Mouse (Mus musculus): ENCODE measurements around the gene Slc27a1. TPM values are rescaled to one million over a fixed set of nuclear protein-coding genes. Genes with fewer than 3 reads are reported as not detected.

Gene Slc27a1
- polyA plus RNA-seq, 1 experiment from 2014 or later: 26.5 TPM

GRCm38 (mm10) chr8:71566501-71566900 is 2.2 kb upstream of the Slc27a1 start, which contains the start of gene Nxnl1:
Gene Nxnl1, minus strand, starts transcription at chr8:71566601.
- ATAC-seq (ENCODE audit: low FRiP score, low TSS enrichment): no peak
- WGBS: 73% methylated on average over 3 of the region's 3 CpGs
- no peak for DNase-seq (ENCODE audit: low spot score)

GRCm38 (mm10) chr8:71567587-71567986 is 1.1 kb upstream of the Slc27a1 start:
- H3K36me3 ChIP-seq (ENCODE audit: control insufficient read depth, insufficient read depth, low read length): no peaks in the 10 kb centered on the region
- ATAC-seq (ENCODE audit: low FRiP score, low TSS enrichment) (no peak), DNase-seq (ENCODE audit: low spot score) (no peak)
- no peak overlapping the region for H3K4me3 ChIP-seq (ENCODE audit: low read depth, low read length)
- H3K9me3 ChIP-seq (ENCODE audit: control insufficient read depth, low read length): no peaks in the 10 kb centered on the region
- 0 out of 2 replicates have a peak, but pooled peaks cover 4% of the 10 kb centered on the region for H3K4me1 ChIP-seq (replicated peaks; ENCODE audit: control insufficient read depth, insufficient read depth)
- TF ChIP-seq EP300 (optimal IDR thresholded peaks at IDR 0.05) (no peak), CTCF (IDR thresholded peaks at IDR 0.05; ENCODE audit: low read depth) (no peak)
- H3K9ac ChIP-seq (ENCODE audit: low read length): no peak overlapping the region
- WGBS: 73% methylated on average over 7 of the region's 7 CpGs
- no peak overlapping the region for H3K4me2 ChIP-seq (replicated peaks; ENCODE audit: low read depth)
- no peak overlapping the region for H3K27ac ChIP-seq (replicated peaks)
- no peaks in the 10 kb centered on the region for H3K27me3 ChIP-seq (ENCODE audit: control insufficient read depth, insufficient read depth, low read length)

More at GRCm38 (mm10) chr8:71566501-71566900, 2.2 kb upstream of the Slc27a1 start, which contains the start of gene Nxnl1:
- no peaks in the 10 kb centered on the region for H3K36me3 ChIP-seq (ENCODE audit: control insufficient read depth, insufficient read depth, low read length)
- no peak within 1 kb of the TSS for H3K9ac ChIP-seq (ENCODE audit: low read length)
- no peak within 1 kb of the TSS for H3K4me2 ChIP-seq (replicated peaks; ENCODE audit: low read depth)
- TF ChIP-seq EP300 (optimal IDR thresholded peaks at IDR 0.05): no peak
- H3K9me3 ChIP-seq (ENCODE audit: control insufficient read depth, low read length): no peaks in the 10 kb centered on the region
- 0 out of 2 replicates have a peak, but pooled peaks cover 3% of the 10 kb centered on the region for H3K27me3 ChIP-seq (ENCODE audit: control insufficient read depth, insufficient read depth, low read length)
- H3K4me1 ChIP-seq (replicated peaks; ENCODE audit: control insufficient read depth, insufficient read depth): 0 out of 2 replicates have a peak, but pooled peaks cover 4% of the 10 kb centered on the region
- H3K27ac ChIP-seq (replicated peaks): no peak within 1 kb of the TSS
- no peak within 1 kb of the TSS for H3K4me3 ChIP-seq (ENCODE audit: low read depth, low read length)

DNA sequence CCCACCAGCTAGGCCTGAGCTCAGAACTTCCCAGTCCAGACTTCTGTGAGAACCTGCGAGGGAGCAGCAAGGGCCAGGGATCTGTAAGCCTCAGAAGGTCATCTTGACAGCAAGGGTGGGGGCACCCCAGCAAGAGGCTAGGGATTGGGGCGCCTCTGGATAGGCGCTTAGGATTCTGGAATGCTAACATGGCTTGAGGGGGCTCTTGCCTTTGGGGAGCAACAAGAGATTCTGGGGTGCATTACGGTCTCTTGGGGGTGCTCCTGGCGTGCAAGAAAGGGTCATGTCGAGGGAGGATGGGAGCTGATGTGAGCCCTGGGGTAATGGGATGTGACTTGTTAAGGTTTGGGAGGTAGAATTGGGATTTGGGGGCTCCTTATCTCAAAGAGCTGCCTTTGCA is 259 bp downstream of the Slc27a1 start:
- WGBS: 26% methylated on average over 6 of the region's 6 CpGs
- no peak for ATAC-seq (ENCODE audit: low FRiP score, low TSS enrichment)

GRCm38 (mm10) chr8:71569366-71570290 is 946 bp downstream of the Slc27a1 start:
- H3K4me3 ChIP-seq (ENCODE audit: low read depth, low read length): peak overlapping the region; percentile 60
- TF ChIP-seq EP300 (optimal IDR thresholded peaks at IDR 0.05) (no peak), CTCF (IDR thresholded peaks at IDR 0.05; ENCODE audit: low read depth) (0 out of 2 replicates have a peak, but pooled peaks have one; percentile 1)
- ATAC-seq (ENCODE audit: low FRiP score, low TSS enrichment) (peak; percentile 82), DNase-seq (ENCODE audit: low spot score) (peak; percentile 97)
- H3K9me3 ChIP-seq (ENCODE audit: control insufficient read depth, low read length): no peaks in the 10 kb centered on the region
- H3K27me3 ChIP-seq (ENCODE audit: control insufficient read depth, insufficient read depth, low read length): no peaks in the 10 kb centered on the region
- peaks cover 4% of the 10 kb centered on the region; the same call in 1 of the 2 replicates for H3K4me1 ChIP-seq (replicated peaks; ENCODE audit: control insufficient read depth, insufficient read depth)
- H3K9ac ChIP-seq (ENCODE audit: low read length): peak overlapping the region; percentile 60
- peak overlapping the region; percentile 81 for H3K4me2 ChIP-seq (replicated peaks; ENCODE audit: low read depth)
- no peaks in the 10 kb centered on the region for H3K36me3 ChIP-seq (ENCODE audit: control insufficient read depth, insufficient read depth, low read length)
- peak overlapping the region; percentile 93 for H3K27ac ChIP-seq (replicated peaks)
- WGBS: under 1% methylated on average over 48 of the region's 51 CpGs

More for the DNA sequence above, 259 bp downstream of the Slc27a1 start:
- Histone ChIP-seq H3K27ac (replicated peaks) (peak overlapping the region; percentile 93), H3K36me3 (ENCODE audit: control insufficient read depth, insufficient read depth, low read length) (no peaks in the 10 kb centered on the region), H3K9ac (ENCODE audit: low read length) (no peak overlapping the region; the same call in 1 of the 2 replicates), H3K4me2 (replicated peaks; ENCODE audit: low read depth) (peak overlapping the region; percentile 81), H3K4me1 (replicated peaks; ENCODE audit: control insufficient read depth, insufficient read depth) (peaks cover 4% of the 10 kb centered on the region; the same call in 1 of the 2 replicates), H3K4me3 (ENCODE audit: low read depth, low read length) (peak overlapping the region; percentile 60; the same call in 1 of the 2 replicates), H3K9me3 (ENCODE audit: control insufficient read depth, low read length) (no peaks in the 10 kb centered on the region), H3K27me3 (ENCODE audit: control insufficient read depth, insufficient read depth, low read length) (no peaks in the 10 kb centered on the region)
- DNase-seq (ENCODE audit: low spot score): no peak
- TF ChIP-seq EP300 (optimal IDR thresholded peaks at IDR 0.05): no peak
- TF ChIP-seq CTCF (IDR thresholded peaks at IDR 0.05; ENCODE audit: low read depth): no peak

DNA sequence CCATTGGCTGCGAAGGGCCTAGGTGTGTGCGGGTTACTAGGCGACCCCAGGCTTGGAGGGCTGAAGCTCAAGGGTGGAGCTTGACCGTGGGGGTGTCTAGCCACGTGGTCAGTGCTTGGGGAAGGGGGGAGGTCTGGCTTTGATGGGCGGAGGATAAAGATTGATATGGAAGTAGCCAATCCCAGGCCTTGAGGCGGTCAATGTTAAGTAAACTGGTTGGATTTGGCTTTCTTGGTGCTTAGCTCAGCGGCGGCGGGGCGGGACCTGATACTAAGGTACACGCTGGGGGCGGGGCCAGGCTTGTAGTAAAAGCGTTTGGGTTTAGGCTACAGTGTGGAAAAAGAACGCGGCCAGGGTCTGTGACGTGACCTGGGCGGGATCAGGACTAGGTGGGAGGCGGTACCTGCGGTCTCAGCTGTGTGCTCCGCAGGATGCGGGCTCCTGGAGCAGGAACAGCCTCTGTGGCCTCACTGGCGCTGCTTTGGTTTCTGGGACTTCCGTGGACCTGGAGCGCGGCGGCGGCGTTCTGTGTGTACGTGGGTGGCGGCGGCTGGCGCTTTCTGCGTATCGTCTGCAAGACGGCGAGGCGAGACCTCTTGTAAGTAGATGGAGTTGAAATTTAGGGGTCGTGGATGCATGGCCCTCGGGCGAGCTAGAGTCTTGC is 1.7 kb downstream of the Slc27a1 start:
- peaks cover 4% of the 10 kb centered on the region; the same call in 1 of the 2 replicates for H3K4me1 ChIP-seq (replicated peaks; ENCODE audit: control insufficient read depth, insufficient read depth)
- H3K36me3 ChIP-seq (ENCODE audit: control insufficient read depth, insufficient read depth, low read length): no peaks in the 10 kb centered on the region
- H3K9ac ChIP-seq (ENCODE audit: low read length): peak overlapping the region; percentile 60
- DNase-seq (ENCODE audit: low spot score) (peak; percentile 99), ATAC-seq (ENCODE audit: low FRiP score, low TSS enrichment) (peak; percentile 90)
- peak overlapping the region; percentile 81 for H3K4me2 ChIP-seq (replicated peaks; ENCODE audit: low read depth)
- H3K9me3 ChIP-seq (ENCODE audit: control insufficient read depth, low read length): no peaks in the 10 kb centered on the region
- peak overlapping the region; percentile 60 for H3K4me3 ChIP-seq (ENCODE audit: low read depth, low read length)
- WGBS: under 1% methylated on average over 41 of the region's 41 CpGs
- H3K27ac ChIP-seq (replicated peaks): peak overlapping the region; percentile 93
- H3K27me3 ChIP-seq (ENCODE audit: control insufficient read depth, insufficient read depth, low read length): no peaks in the 10 kb centered on the region
- TF ChIP-seq CTCF (IDR thresholded peaks at IDR 0.05; ENCODE audit: low read depth): peak; percentile 29; the same call in 1 of the 2 replicates
- no peak for TF ChIP-seq EP300 (optimal IDR thresholded peaks at IDR 0.05)
